Mouse (Mus musculus): Measurements from ENCODE around the gene Gm8764. TPM values are rescaled to one million over a fixed set of nuclear protein-coding genes. Genes with fewer than 3 reads are reported as not detected.
"Not testable (repeated sequence)": the region's sequence is repeated elsewhere in the genome, so short reads cannot be mapped to it uniquely, and the experiment has no call there.

Gene Gm8764
- not detected in 2 replicates for polyA plus RNA-seq (2015; fragmentation: Nextera tagmentation; extraction: Ambion mirVana)

- H3K27ac ChIP-seq, result not testable (repeated sequence)
Measured at GRCm38 (mm10) chr10:104159706-104160105, at the start of gene Gm8764. Gene Gm8764 (plus strand): TSS chr10:104160006.

DNA sequence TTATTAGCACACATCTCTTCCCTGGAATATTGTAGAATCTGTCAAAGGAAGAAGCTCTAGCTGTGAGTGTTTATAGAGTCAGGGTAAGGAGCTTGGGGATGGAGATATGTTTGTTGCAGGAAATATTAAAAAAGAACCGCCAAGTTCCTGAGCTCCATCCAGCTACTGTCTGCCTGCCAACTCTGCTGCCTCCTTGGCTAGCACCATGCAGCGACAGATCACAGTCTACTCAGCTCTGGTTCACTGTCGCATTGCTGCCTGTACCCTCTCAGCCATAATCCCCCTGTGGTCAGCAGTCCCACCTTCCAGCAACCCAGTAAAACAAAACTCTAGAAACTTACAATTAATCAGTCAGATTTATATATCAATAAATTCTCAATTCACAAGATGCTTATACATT, 49.8 kb upstream of the Gm8764 start:
- H3K4me3 ChIP-seq (replicated peaks), result no peak overlapping the region
- 52% methylated on average over 3 of the region's 3 CpGs for WGBS
- no peaks in the 10 kb centered on the region for H3K4me1 ChIP-seq (replicated peaks)
- no peaks in the 10 kb centered on the region for H3K9me3 ChIP-seq
- H3K27me3 ChIP-seq (replicated peaks), result no peaks in the 10 kb centered on the region
- no peak overlapping the region for H3K4me2 ChIP-seq (replicated peaks)
- H3K36me3 ChIP-seq, result no peaks in the 10 kb centered on the region
- no peak overlapping the region for H3K9ac ChIP-seq
- no peak overlapping the region for H3K27ac ChIP-seq
- no peak for ATAC-seq

More at GRCm38 (mm10) chr10:104159706-104160105, at the start of gene Gm8764:
- H3K4me3 ChIP-seq (replicated peaks); H3K4me1 ChIP-seq (replicated peaks); H3K27me3 ChIP-seq (replicated peaks); H3K9me3 ChIP-seq; ATAC-seq; H3K36me3 ChIP-seq; H3K4me2 ChIP-seq (replicated peaks); H3K9ac ChIP-seq: not testable (repeated sequence)
- no CpG with 5 or more reads among the region's 3 CpGs for WGBS

GRCm38 (mm10) chr10:104118312-104118711, 41.5 kb upstream of the Gm8764 start:
- Histone ChIP-seq H3K4me1 (replicated peaks) (no peaks in the 10 kb centered on the region), H3K36me3 (no peaks in the 10 kb centered on the region), H3K9ac (no peak overlapping the region), H3K4me3 (replicated peaks) (no peak overlapping the region), H3K9me3 (no peaks in the 10 kb centered on the region), H3K27ac (no peak overlapping the region), H3K27me3 (replicated peaks) (no peaks in the 10 kb centered on the region), H3K4me2 (replicated peaks) (no peak overlapping the region)
- 74% methylated on average over 2 of the region's 2 CpGs for WGBS
- no peak for ATAC-seq

- H3K27ac ChIP-seq; H3K4me3 ChIP-seq (replicated peaks); H3K4me1 ChIP-seq (replicated peaks); H3K9ac ChIP-seq; H3K27me3 ChIP-seq (replicated peaks); H3K36me3 ChIP-seq; ATAC-seq; H3K9me3 ChIP-seq; H3K4me2 ChIP-seq (replicated peaks): not testable (repeated sequence)
- no CpG with 5 or more reads among the region's 3 CpGs for WGBS
Measured at GRCm38 (mm10) chr10:104142687-104143086, 17.1 kb upstream of the Gm8764 start, which contains the start of gene Gm21293. Gene Gm21293 (plus strand): TSS chr10:104142987.

GRCm38 (mm10) chr10:104151197-104151596, 8.6 kb upstream of the Gm8764 start, which contains the start of gene Gm6763:
Gene Gm6763 (plus strand): TSS chr10:104151497.
- WGBS, result no CpG with 5 or more reads among the region's 3 CpGs

GRCm38 (mm10) chr10:104168215-104168614, 8.4 kb downstream of the Gm8764 start, which contains the start of gene Gm21304:
Gene Gm21304 (plus strand): TSS chr10:104168515.
- H3K9me3 ChIP-seq; H3K36me3 ChIP-seq; H3K4me3 ChIP-seq (replicated peaks); H3K4me2 ChIP-seq (replicated peaks); H3K4me1 ChIP-seq (replicated peaks); H3K27me3 ChIP-seq (replicated peaks); ATAC-seq; H3K27ac ChIP-seq; H3K9ac ChIP-seq: not testable (repeated sequence)
- no CpG with 5 or more reads among the region's 3 CpGs for WGBS

More at GRCm38 (mm10) chr10:104151197-104151596, 8.6 kb upstream of the Gm8764 start, which contains the start of gene Gm6763:
- not testable (repeated sequence) for H3K9ac ChIP-seq; H3K4me1 ChIP-seq (replicated peaks); H3K9me3 ChIP-seq; H3K27ac ChIP-seq; H3K4me3 ChIP-seq (replicated peaks); H3K4me2 ChIP-seq (replicated peaks); H3K27me3 ChIP-seq (replicated peaks); H3K36me3 ChIP-seq; ATAC-seq

DNA sequence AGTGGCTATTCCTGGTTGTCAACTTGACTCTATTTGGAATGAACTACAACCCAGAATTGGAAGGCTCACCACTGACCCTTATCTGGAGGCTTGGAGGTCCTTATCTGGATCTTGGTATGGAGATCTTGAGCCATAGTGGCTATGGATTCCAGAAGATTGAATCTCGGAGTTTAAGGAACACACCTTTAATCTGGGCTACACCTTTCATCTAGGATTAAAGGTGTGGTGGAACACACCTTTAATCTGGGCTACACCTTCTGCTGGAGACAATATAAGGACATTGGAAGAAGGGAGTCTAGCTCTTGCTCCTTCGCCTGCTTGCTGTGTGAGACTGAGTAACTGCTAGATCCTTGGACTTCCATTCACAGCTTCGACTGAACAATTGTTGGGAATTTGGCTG, 16.9 kb downstream of the Gm8764 start, which contains the start of gene Gm21312:
TSS of gene Gm21312 (plus strand) at position 301 of the 400 bp plus-strand sequence.
- H3K4me3 ChIP-seq (replicated peaks); ATAC-seq; H3K27ac ChIP-seq; H3K27me3 ChIP-seq (replicated peaks); H3K4me2 ChIP-seq (replicated peaks); H3K9me3 ChIP-seq; H3K4me1 ChIP-seq (replicated peaks); H3K9ac ChIP-seq; H3K36me3 ChIP-seq: not testable (repeated sequence)
- WGBS, result no CpG with 5 or more reads among the region's 3 CpGs

- WGBS, result no CpG with 5 or more reads among the region's 3 CpGs
- ATAC-seq, result not testable (repeated sequence)
Measured at GRCm38 (mm10) chr10:104185233-104185632, 25.4 kb downstream of the Gm8764 start, which contains the start of gene Gm20765. Gene Gm20765 (plus strand): TSS chr10:104185533.

GRCm38 (mm10) chr10:104193742-104194141, 33.9 kb downstream of the Gm8764 start, which contains the start of gene Gm4340:
Gene Gm4340 (plus strand): TSS chr10:104194042.
- not testable (repeated sequence) for H3K9ac ChIP-seq; H3K4me1 ChIP-seq (replicated peaks); H3K27ac ChIP-seq; H3K4me3 ChIP-seq (replicated peaks); ATAC-seq; H3K9me3 ChIP-seq; H3K27me3 ChIP-seq (replicated peaks); H3K4me2 ChIP-seq (replicated peaks); H3K36me3 ChIP-seq
- no CpG with 5 or more reads among the region's 3 CpGs for WGBS

More at GRCm38 (mm10) chr10:104185233-104185632, 25.4 kb downstream of the Gm8764 start, which contains the start of gene Gm20765:
- H3K27ac ChIP-seq; H3K9me3 ChIP-seq; H3K4me1 ChIP-seq (replicated peaks); H3K36me3 ChIP-seq; H3K4me3 ChIP-seq (replicated peaks); H3K4me2 ChIP-seq (replicated peaks); H3K27me3 ChIP-seq (replicated peaks); H3K9ac ChIP-seq: not testable (repeated sequence)

GRCm38 (mm10) chr10:104209655-104210054, 49.8 kb downstream of the Gm8764 start:
- no peaks in the 10 kb centered on the region for H3K4me1 ChIP-seq (replicated peaks)
- H3K4me3 ChIP-seq (replicated peaks), result no peak overlapping the region
- ATAC-seq, result no peak
- no peaks in the 10 kb centered on the region for H3K9me3 ChIP-seq
- H3K4me2 ChIP-seq (replicated peaks), result no peak overlapping the region
- 69% methylated on average over 1 of the region's 1 CpGs for WGBS
- no peaks in the 10 kb centered on the region for H3K36me3 ChIP-seq
- no peak overlapping the region for H3K9ac ChIP-seq
- H3K27ac ChIP-seq, result no peak overlapping the region
- no peaks in the 10 kb centered on the region for H3K27me3 ChIP-seq (replicated peaks)

DNA sequence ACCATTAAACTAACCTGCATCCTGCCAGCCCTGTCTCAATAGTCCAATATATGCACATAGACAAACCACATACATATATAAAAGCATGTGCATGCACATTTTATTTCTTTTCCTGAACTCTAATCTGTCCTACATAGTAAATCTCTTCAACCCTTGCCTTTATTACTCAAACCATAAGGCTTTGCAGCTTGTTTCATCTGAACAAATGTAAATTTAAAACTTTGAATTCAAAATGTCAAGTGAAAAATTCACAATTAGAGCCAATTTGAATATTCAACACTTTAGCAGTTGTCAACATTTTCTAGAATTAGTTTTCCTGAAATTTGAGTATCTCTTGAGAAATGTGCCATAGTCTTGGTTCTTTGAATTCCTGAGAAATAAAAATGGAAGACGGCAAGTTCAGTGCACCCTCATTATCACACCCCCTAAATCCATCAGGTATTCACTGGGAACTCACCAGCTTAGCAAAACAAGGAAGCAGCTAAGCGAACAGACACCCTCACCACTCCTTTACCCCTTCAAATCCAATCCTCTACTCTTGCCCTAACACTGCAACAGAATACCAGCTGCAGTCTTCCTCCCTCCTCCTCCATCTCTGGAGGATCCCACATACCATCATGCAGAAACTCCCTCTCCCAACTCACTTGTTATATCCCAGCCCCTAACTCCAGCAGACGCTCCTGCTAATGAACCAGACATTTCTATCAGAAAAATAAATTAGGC, 50.6 kb downstream of the Gm8764 start:
- Histone ChIP-seq H3K9me3 (no peaks in the 10 kb centered on the region), H3K4me1 (replicated peaks) (no peaks in the 10 kb centered on the region), H3K9ac (no peak overlapping the region), H3K27ac (no peak overlapping the region), H3K4me2 (replicated peaks) (no peak overlapping the region), H3K4me3 (replicated peaks) (no peak overlapping the region), H3K27me3 (replicated peaks) (no peaks in the 10 kb centered on the region), H3K36me3 (no peaks in the 10 kb centered on the region)
- WGBS, result 77% methylated on average over 3 of the region's 3 CpGs
- no peak for ATAC-seq
